Mouse (Mus musculus) brain, embryonic 18.5 days (tissue): ENCODE data around the gene Cdk8.

Experiments
- DNase-seq: peaks from one replicate; pipeline ENCODE4 v3.0.0-alpha.2; 2012; ENCODE audit warnings: low read depth, low spot score

Gene Cdk8

DNA sequence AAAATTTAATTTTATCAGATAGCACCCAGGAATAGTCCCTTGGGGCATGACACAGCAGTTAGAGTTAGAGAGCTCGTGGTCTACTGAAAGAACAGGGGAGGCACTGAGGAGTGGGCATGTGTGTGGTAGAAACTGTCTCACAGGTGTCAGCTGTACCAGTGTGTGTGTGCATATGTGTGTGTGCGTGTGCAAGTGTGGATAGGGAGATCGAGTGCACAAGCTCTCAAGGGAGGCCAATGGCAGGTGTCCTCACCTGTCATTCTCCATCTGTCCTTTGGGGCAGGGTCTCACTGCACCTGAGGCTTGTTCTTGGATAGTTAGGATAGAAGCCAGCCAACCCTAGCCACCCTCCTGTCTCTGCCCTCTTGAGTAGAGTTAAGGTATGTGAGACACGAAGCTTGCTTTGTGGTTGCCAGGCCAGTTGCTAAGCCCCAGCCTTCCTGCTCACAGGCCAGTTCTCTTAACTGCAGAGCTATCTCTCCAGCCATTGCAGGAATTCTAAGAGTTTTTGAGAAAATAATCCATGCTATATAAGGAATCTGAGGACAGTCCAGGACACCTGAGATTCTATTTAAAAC lies 50.3 kb downstream of the Cdk8 start:
- DNase-seq, result no peak

DNA sequence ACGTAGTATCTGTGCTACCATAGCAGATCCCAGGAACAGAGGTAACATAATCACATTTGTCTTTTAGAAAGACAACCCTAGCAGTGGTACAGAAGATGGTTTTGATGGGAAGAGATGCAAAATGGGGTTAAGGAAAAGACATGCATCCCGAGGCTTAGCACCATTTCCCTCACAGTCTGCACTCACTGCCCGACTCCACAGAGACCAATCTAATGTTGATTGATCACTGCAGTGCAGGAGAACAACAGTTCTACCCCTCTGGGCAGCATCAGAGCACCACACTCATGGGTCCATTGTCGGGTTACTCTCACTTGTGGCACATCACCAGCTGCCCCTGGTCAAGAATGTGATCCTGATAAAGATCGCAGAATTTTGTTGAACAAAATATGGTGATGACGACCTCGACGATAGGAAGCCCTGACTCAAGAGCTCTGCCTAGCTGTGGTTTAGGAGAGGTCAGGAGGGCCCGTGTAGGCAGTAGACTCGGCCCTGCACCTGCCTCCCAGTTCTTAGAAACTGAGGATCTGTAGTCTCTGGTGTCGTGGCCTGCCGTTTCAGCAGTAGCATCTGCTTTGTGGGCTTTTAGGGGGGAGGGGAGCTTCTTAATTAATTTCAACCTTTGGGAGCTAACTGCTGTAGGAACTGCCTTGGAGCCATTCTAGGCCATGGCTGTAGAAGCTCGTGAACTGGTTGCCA lies 51.0 kb downstream of the Cdk8 start:
- no peak for DNase-seq

DNA sequence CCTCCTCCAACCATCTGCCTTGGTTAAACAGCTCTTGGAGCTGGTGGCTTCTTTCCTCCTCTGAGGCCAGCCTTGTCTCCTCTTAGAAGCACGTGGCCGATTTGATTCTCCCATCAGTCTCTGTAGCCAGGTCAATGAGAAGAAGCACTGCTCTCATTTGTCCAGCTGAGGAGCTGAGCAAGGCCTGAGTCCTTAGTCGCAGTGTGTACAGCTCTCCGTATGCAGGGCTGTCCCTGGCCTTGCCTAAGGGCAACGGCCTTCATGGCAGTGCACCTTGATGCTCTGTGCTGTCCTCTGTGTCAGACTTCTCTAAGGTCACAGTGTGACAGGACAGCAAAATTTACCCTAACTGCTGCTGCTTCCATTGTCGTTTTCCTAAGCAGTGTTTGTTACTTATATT lies 52.9 kb downstream of the Cdk8 start:
- DNase-seq, result no peak

DNA sequence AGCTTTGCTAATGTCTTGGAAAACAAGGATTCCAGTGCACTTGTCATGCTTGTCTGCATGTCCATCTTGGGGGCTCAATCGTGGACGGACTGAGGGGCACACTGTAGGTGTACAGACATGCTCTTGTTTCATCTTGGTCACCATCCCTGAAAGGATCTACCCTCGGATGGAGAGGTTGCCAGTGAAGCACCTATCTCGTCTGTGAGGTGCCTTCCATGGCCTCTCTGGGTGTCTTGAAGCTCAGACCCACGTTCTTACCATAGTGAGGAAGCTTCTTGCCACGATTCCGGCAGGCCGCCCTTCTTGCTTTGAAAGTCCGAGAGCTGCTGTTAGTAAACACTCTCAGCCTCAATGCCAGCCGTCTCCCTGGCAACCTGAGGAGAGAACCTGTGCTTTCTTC lies 56.4 kb downstream of the Cdk8 start:
- no peak for DNase-seq

DNA sequence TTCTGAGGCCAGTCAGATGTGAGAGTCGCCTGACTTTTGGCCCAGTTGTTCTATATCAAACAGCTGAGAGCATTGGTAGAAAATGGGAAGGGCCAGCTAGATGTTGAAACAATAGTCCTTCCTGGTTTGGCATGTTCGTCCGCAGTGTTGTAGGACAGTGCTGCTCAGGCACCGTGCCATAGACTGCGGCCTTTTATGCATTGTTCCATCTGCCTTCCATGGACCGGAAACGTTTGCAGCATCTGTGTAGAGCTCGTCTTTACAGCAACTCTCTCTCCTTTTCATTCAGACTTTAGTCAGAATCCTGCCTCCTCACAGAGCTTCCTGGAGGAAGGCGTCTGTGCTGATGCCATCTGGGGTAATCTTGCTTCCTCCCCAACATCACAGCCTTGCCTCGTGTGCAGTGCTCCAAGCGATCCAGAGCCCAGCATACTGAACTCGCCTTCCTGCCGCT lies 57.0 kb downstream of the Cdk8 start:
- DNase-seq, result no peak

DNA sequence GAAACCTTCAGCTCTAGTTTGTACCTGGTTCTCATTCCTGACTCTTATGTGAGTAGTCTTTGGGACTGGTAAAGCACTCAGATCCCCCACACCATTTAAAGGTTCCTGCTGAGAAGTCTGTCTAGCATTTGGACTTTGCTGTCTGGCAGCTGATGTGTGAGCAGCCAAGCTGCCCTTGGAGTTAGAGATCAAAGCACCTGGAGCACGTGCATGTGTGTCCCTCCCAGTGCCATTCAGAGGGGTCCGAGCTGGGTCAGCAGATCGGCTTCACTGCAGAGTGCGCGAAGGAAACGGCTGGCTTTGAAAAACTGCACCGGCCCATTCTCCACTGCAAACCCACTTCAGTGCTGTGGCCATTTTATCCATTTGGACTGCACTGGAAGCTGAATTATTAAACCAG lies 58.9 kb downstream of the Cdk8 start:
- DNase-seq, result no peak

DNA sequence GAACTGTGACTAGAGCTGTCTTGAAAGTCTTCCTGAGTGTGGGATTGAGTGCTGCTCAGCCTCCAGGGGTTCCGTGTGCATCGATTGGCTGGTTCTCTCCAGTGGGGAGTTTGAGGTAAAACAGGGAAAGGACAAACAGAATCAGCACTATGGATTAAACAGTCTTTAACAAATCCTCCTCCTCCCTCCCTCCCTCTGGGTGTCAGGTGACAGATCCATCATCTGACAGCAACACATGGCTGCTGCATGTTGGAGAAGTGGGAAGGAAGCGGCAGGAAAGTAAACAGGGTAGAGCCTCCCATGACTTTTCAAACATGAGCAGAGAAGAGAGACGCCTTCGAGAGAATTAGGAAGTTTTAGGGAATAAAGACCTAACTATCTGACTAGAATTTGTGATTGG lies 59.4 kb downstream of the Cdk8 start:
- DNase-seq, result no peak

DNA sequence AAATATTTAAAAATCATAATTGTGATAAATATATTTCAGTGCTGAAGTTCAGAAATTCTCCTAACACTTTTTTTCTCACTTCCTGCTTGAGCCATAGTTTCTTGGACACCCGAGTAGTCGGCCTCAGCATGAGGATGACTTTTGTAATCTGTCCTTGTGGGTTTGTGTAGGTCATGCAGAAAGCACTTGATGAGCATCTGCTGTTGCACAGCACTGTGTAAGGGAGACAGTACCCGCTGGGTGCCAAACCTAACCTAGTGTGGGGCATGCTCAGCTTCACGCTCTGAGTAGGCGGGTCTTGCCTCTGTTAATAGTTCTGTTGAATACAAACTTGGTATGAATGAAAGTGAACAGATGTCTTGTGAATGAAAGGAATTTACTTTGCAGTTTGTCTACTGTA lies 60.5 kb downstream of the Cdk8 start:
- no peak for DNase-seq

DNA sequence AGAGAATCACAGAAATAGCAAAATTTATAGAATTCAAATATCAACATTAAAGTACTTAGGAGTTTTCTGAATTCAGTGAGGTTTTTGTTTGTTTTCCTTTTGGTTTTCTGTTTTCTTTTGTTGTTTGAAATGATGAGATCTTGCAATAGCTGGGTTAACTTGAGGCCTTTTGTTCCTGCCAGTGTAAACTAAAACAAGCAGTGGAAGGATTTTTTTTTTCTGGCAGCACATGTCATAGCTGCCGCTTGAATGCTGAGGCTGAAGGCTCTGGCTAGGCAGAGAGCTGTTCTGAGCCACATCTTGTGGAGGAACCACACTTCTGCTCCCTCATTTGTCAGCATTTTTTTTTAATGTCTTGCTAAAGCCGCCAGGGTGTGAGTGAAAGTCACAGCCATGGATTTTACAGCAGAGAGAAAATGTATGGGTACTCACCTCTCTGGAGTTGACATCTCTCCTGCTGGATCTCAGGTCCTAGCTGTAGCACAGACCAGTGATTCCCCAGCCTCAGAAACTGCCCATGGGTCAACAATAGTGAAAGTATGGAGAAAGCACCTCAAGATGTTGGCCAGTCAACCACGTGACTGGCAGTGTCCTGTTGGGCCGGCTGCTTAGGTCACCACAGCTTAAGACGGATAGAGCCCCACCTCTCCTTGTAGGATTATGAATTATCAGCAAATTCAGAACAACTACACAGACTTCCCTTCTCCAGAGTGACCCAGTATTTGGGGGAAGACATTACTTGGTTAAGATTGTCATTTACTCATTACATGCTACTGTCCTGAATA lies 62.1 kb downstream of the Cdk8 start:
- DNase-seq, result no peak

DNA sequence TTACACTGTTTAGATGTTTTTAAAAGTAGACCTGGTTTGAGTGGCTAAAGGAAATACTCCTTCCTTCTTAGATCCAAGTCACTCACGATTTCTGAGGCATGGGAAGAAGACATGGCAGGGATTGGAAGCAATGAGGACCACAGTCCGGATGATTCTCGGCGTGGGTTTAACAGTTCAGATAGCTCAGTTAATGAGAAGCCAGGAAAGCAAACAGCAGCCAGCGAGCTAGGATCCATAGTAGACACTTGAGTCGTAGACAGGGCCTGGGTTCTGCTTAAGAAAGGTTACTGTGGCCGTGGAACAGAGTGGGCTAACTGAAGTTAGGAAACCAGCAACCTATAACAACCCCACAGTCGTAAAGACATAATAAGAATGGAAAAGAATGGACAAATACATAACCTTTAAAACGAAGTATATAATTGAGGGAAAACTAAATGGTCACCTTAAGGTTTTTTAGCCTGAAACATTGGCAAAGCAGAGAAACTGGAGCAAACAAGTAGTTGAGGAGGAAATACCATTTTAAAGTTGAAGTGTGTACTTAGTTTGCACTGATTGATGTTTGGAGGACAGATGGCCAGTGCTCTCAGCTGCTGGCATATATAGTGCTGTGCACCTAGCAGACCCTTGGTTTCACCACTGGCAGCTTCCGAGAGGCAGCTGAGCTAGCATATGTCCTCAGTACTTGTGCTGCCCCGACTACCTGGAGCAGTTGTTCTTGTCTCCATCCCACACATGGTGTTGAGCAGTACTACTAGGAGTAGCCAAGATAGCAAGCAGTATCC lies 63.1 kb downstream of the Cdk8 start:
- DNase-seq, result no peak

DNA sequence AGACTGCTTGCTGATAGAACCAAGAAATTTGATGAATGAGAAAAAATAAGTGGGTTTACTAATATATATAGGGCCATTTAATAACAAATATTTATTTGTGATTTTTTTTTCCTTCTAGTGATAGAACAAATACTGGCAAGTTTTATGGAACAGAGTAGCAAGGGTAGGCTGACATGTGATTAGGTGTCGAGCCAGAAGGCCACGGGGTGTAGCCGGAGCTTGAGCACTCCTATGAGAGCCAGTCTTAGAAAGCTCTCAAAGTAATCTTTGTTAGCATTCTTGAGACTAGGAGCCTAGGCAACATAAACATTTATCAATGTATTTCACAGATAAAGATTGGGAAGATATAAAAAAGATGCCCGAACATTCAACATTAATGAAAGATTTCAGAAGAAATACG lies 63.8 kb downstream of the Cdk8 start:
- no peak for DNase-seq

DNA sequence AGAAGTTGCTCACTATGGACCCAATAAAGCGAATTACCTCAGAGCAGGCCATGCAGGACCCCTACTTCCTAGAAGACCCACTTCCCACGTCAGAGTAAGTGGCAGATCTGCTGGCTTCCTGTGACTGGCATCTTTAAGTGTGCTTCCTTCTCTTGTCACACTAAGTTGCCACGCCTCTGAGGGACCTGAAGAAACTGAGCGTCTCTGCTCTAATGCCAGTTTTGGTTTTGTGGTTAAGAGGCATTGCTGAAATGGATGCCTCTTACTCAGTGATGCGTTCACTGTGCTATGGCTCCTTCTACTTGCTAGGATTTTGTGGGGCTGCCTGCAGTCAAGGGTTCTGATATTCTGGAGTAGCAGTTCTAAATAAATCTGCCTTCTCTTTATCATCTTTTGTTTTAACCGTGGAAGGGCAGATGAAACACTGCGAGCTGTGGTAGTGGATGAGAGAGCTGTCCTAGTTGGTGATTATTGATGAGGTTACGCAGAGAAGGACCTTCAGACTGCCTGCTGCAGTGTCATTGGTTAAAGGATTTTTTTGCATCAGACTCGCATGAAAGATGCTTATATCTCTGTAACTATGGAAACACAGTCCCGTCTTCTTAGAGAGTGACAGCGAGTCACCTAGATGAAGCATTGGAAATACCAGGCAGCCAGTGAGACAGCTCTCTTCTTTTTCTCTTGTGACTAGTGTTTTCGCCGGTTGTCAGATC lies 67.9 kb downstream of the Cdk8 start:
- no peak for DNase-seq

DNA sequence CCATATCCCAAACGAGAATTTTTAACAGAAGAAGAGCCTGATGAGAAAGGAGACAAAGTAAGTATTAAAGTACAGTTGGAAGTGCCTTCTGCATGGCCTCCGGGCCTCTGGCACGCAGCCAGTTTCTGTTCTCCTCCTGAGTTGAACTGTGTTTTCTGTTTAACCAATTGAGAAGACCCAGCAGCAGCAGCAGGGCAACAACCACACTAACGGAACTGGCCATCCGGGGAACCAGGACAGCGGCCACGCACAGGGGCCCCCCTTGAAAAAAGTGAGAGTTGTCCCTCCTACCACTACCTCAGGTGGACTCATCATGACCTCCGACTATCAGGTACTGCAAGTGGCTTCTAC lies 68.5 kb downstream of the Cdk8 start:
- DNase-seq, result no peak

DNA sequence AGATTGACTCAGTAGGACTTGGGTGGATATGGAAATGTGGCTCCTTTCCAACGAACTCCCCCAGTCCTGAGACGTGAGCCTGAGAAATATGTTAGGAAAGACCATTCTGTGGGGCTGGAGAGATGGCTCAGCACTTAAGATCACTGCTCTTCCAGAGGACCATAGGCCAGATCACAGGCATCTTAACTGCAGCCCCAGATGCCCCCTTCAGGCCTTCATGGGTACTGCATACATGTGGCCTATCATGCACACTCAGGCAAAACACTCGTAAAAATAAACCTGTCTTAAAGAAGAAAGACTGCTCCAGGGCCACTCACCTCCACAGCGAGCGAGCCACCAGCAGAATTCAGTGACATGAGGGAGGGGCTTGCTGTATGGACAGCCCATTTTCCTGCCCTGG lies 72.4 kb downstream of the Cdk8 start:
- no peak for DNase-seq

DNA sequence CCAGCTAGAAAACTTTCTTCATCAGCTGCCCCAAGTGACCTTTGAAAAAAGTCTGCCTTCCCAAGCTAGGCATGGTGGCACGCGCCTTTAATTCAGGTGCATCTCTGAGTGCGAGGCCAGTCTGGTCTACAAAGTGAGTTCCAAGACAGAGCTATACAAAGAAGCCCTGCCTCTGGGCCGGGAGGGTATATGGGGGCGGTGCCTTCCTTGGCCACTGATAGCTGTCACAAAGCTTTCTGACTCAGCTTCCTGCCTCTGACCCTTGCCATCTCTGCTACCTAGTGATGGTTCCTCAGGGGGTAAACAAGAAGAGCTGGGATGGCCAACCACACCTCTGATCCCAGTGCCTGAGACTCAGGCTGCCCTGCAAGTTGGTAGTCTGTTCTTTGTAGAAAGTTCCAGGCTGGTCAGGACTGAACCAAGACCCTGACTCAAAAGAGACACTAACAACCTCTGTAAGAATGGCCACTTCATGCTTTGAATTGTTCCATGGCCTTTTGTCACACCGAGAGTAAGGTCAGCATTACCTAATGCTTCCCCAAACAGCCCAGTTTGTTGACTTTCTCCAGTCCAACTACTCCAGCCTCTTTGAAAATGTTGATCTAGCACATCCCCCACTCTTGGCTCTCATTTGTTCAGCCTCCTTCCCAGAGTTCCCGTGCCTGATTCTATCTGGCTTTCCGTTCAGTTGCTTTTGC lies 76.2 kb downstream of the Cdk8 start:
- no peak for DNase-seq

DNA sequence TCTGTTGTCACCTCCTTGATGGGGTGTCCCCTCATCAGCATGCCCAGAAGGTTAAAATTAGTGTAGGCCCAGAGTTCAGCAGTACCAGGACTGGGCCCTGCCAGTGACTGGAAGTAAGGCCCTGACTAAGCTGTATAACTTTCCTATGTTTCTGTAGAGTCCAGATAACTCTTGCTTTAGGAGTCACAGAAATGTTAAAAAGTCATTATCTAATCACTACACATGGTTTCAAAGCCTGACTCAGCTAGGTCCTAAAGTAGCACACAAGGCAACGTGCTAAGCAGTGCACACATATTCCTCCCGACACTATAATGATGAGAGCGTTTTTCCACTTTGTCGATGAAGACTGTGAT lies 76.7 kb downstream of the Cdk8 start:
- no peak for DNase-seq

DNA sequence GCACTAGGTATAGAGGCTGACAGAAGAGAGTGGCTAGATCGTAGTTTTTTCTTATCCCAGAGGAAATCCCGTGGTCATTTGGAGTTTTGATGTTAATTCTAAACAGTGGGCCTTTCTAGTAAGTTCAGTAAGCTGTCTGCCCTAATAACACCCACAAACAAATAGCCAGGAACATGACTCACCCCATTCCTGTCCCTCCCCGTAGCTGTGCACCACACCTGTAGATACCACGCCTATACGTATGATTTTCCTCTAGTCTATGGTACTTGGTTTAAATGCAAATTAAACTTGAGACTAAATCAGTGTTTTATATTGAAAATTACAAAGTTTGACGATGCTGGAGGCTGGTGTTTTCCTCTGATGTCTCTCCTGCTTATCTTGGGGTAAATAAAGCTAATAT lies 83.5 kb downstream of the Cdk8 start:
- DNase-seq, result no peak

DNA sequence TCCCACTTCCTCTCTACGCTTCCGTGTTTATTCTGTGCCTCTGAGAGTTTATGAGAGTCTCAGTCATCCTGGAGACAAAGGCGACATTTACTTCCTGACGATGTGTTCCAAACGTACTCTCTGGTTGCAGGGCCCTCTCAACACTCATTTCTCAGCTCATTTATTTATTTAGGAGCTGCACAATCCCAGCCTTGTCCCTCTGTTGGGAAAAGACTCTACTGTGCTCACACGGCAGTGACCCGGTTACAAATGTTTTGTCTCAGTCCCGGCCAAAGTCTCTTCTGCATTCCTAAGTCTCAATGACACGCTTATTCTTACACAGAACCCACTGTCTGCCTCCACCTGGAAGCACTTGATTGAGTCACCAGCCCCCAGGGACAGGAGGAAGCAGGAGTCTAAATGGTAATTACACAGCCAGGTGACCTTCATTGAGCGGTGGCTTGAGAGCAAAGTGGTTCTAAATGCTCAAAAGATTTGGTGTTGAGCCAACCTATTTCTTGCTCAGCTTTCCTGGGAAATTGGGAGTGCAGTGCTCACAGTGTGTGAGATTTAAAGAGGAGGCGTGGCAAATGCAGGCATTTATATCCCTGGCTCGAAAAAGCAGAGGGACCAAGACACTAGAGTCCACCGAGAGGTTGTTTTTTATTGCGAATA lies 84.4 kb downstream of the Cdk8 start:
- no peak for DNase-seq

DNA sequence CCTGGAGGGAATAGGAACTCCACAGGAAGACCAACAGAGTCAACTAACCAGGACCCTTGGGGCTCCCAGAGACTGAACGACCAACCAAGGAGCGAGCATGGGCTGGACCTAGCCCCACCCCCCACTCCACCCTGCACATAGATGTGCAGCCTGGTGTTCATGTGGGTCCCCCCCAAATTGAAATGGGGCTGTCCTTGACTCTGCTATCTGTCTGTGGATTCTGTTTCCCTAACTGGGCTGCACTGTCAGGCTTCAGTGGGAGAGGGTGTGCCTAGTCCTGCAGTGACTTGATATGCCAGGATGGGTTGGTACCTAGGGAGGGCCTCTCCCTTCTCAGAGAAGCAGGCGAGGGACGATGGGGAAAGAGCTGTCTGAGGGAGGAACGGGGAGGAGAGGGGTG lies 85.3 kb downstream of the Cdk8 start:
- DNase-seq, result no peak

DNA sequence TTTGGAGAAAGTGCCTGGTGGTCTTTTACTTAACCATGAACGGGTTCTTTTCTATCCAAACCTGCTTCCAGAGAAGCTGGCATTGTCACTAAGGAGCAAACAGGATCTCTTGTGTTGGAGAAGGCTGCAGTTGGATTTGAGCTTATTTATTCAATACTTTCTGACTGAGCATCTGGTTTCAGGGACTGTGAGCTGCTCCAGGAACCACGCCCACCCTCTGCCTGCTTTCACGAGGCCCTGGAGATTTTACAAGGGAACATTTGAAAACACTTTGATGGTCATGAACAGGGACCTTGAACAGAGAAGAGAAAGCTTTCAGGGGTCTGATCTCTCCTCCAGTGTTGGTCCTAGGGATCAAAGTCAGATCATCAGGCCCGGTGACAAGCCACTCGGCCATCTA lies 87.0 kb downstream of the Cdk8 start:
- no peak for DNase-seq

DNA sequence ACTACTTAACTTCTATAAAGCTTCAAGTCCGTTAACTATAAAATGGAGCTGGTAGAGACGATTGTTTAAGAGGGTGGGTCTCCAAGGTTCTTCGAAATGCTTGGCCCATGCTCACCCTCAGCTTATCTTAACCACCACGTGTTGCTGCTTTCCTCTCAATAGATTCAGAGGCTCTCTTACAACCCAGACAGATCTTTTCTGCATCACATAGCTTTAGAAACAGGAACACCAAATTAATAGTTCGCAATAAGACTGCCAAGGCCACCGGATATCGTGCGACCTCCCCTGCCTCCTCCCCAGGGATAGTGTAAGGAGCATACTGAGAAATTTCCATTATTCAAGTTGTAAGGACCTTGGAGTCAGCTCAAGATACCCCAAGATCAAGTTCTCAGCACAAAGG lies 87.4 kb downstream of the Cdk8 start:
- no peak for DNase-seq
